Mouse (Mus musculus) splenic B cell, adult 2 months (primary cell): ENCODE measurements around the gene Sestd1.

Experiments
- DNase-seq: peaks from one replicate; pipeline ENCODE4 v3.0.0-alpha.2; 2011; ENCODE audit warnings: low read depth, low spot score
- H3K27me3 ChIP-seq: 2 replicates; pipeline ENCODE4 v1.6.1; 2012; ENCODE audit warnings: mild to moderate bottlenecking, low read length, moderate library complexity, mixed read lengths; ENCODE audit not compliant: control insufficient read depth, poor library complexity, insufficient read depth, severe bottlenecking
- H3K36me3 ChIP-seq: 2 replicates; pipeline ENCODE4 v1.6.1; 2012; ENCODE audit warnings: mild to moderate bottlenecking, low read length, moderate library complexity, mixed read lengths; ENCODE audit not compliant: control insufficient read depth, poor library complexity, insufficient read depth, severe bottlenecking

The Sestd1 gene

GRCm38 (mm10) chr2:77168081-77168685, 112.2 kb downstream of the Sestd1 start:
- no peaks in the 10 kb centered on the region for H3K36me3 ChIP-seq

DNA sequence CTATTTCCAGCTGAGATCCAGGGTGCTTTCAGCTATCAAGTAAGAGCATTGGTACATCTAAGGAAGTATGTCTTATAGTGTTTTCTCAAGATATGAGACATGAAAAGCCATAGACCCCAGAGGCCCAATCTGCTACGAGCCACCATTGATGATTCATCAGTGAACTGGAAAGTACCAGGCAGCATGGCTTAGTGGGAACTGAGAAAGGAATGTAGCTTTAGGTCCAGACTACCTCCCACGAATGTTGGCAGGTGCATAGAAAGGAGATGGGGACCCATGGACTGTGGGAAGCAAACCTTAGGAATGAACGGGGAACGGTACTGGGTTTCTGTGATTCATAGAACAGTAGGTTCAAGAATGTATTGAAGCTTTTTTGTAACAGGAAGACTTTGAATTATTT, 114.0 kb downstream of the Sestd1 start:
- Histone ChIP-seq H3K36me3 (no peaks in the 10 kb centered on the region), H3K27me3 (no peaks in the 10 kb centered on the region)
- no peak for DNase-seq

More at GRCm38 (mm10) chr2:77168081-77168685, 112.2 kb downstream of the Sestd1 start:
- DNase-seq = no peak
- H3K27me3 ChIP-seq = no peaks in the 10 kb centered on the region

GRCm38 (mm10) chr2:77164662-77165061, 115.7 kb downstream of the Sestd1 start:
- H3K36me3 ChIP-seq = no peaks in the 10 kb centered on the region
- DNase-seq = no peak
- H3K27me3 ChIP-seq = no peaks in the 10 kb centered on the region

DNA sequence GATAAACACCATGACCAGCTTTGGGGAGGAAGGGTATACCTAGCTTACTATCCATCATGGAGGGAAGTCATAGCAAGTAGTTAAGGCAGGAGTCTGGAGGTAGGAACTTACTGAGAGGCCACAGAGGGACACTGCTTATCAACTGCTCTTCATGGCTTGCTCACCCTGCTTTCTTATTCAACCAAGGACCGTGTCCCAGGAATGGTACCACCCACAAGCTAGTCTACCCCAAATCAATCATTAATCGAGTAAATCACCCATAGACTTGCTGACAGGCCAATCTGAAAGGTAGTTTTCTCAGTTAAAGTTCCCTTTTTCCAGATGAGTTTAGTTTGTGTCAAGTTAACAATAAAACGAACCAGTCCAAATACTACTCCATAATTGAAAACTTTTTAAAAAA, 117.0 kb downstream of the Sestd1 start:
- DNase-seq = no peak
- no peaks in the 10 kb centered on the region for H3K27me3 ChIP-seq

GRCm38 (mm10) chr2:77162135-77162534, 118.3 kb downstream of the Sestd1 start:
- Histone ChIP-seq H3K36me3 (no peaks in the 10 kb centered on the region), H3K27me3 (no peaks in the 10 kb centered on the region)
- no peak for DNase-seq

More for the DNA sequence above, 117.0 kb downstream of the Sestd1 start:
- H3K36me3 ChIP-seq = no peaks in the 10 kb centered on the region

- no peak for DNase-seq
- no peaks in the 10 kb centered on the region for H3K27me3 ChIP-seq
Measured at GRCm38 (mm10) chr2:77157546-77157945, 122.8 kb downstream of the Sestd1 start.

DNA sequence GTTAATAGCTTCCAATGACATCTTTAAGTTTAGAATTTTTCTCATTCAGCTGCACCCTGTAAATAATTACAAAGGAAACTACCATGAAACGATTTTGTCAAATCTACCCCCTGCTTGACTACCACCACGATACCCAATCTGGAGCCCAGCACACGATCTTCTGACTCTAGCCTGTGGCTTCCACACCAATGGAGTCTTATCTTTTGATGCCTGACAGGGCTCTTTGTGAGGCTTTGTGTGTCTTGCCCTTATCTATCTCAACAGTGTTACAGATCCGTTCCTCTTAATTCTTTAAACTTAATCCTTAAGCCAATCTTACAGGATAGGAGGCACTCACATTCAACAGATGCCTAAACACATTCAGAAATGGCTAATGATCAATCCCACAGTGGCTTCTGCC, 126.3 kb downstream of the Sestd1 start:
- no peaks in the 10 kb centered on the region for H3K36me3 ChIP-seq
- no peak for DNase-seq
- no peaks in the 10 kb centered on the region for H3K27me3 ChIP-seq

More at GRCm38 (mm10) chr2:77157546-77157945, 122.8 kb downstream of the Sestd1 start:
- no peaks in the 10 kb centered on the region for H3K36me3 ChIP-seq

DNA sequence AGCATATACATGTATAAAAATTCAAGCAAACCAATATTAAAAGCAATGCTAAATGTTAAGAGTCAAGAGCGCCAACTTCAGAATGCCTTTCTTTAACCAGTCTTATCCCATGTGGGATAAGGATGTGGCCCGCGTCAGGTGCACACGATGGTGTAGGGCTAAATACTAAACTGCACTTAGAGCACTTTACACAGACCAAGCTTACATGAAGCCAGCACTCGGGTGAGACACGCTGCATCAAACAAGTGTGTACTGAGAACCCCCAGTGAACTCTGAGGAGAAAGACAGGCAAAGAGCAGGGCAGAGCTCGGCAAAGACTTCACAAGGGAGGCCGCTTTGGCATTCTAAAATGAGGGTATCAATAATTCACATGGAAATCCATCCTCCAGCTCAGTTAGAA, 129.1 kb downstream of the Sestd1 start:
- no peak for DNase-seq
- no peaks in the 10 kb centered on the region for H3K27me3 ChIP-seq
- no peaks in the 10 kb centered on the region for H3K36me3 ChIP-seq

DNA sequence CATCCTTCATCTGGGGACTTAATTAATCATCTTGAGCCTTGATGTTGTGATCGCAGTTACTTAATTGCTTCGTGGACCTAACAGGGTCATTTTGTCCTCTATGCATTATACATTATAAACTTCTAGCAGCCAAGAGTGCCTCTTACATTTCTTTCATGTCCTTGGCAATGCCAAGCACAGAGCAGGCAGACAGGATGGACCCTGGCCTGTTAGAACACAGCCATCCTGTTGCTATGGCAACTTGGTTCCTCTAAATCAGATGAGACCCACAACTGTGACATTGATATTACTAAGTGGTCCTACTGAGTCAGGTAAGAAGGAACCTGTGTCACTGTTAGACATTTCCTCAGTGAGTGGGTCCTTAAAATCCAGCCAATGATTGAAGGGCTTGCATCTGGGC, 130.8 kb downstream of the Sestd1 start:
- no peak for DNase-seq
- no peaks in the 10 kb centered on the region for H3K36me3 ChIP-seq
- H3K27me3 ChIP-seq = no peaks in the 10 kb centered on the region

- Histone ChIP-seq H3K27me3 (no peaks in the 10 kb centered on the region), H3K36me3 (no peaks in the 10 kb centered on the region)
- DNase-seq = no peak
Measured at GRCm38 (mm10) chr2:77148215-77148614, 132.2 kb downstream of the Sestd1 start.

GRCm38 (mm10) chr2:77146968-77147367, 133.4 kb downstream of the Sestd1 start:
- no peaks in the 10 kb centered on the region for H3K36me3 ChIP-seq
- no peak for DNase-seq
- no peaks in the 10 kb centered on the region for H3K27me3 ChIP-seq

- DNase-seq = no peak
- H3K36me3 ChIP-seq = no peaks in the 10 kb centered on the region
- H3K27me3 ChIP-seq = no peaks in the 10 kb centered on the region
Measured at GRCm38 (mm10) chr2:77146291-77146690, 134.1 kb downstream of the Sestd1 start.

- H3K27me3 ChIP-seq = no peaks in the 10 kb centered on the region
- no peak for DNase-seq
- H3K36me3 ChIP-seq = no peaks in the 10 kb centered on the region
Measured at GRCm38 (mm10) chr2:77143536-77143935, 136.9 kb downstream of the Sestd1 start.

GRCm38 (mm10) chr2:77138879-77139278, 141.5 kb downstream of the Sestd1 start:
- no peak for DNase-seq
- H3K36me3 ChIP-seq = no peaks in the 10 kb centered on the region
- H3K27me3 ChIP-seq = no peaks in the 10 kb centered on the region

- no peaks in the 10 kb centered on the region for H3K27me3 ChIP-seq
- H3K36me3 ChIP-seq = no peaks in the 10 kb centered on the region
- no peak for DNase-seq
Measured at GRCm38 (mm10) chr2:77134906-77135305, 145.5 kb downstream of the Sestd1 start.

DNA sequence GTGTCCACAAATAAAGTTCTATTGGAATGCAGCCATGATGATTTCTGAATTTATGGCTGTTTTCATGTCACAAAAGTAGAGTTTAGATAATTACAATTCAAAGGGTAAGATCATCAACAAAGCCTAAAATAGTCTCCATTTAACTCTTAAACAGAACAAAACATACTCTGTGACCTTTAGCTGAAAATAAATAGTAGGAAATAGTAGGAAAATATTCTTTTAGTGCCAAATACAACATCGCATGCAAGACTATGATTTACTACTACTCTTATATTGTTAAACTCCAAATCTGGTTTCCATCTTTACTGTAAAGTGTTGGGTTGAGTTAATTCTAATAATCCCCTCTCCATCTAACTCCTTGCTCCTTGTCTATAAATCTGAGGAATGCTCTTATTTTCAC, 147.0 kb downstream of the Sestd1 start:
- Histone ChIP-seq H3K27me3 (no peaks in the 10 kb centered on the region), H3K36me3 (no peaks in the 10 kb centered on the region)
- no peak for DNase-seq
